Mouse (Mus musculus) liver, adult (tissue): Measurements from ENCODE around the gene Parvb.

Experiments used
- GATA4 ChIP-seq: IDR thresholded peaks from 2 replicates; pipeline ENCODE4 v1.6.1; 2014; ENCODE audit warnings: mild to moderate bottlenecking, low read length; ENCODE audit not compliant: insufficient replicate concordance

Gene Parvb

DNA sequence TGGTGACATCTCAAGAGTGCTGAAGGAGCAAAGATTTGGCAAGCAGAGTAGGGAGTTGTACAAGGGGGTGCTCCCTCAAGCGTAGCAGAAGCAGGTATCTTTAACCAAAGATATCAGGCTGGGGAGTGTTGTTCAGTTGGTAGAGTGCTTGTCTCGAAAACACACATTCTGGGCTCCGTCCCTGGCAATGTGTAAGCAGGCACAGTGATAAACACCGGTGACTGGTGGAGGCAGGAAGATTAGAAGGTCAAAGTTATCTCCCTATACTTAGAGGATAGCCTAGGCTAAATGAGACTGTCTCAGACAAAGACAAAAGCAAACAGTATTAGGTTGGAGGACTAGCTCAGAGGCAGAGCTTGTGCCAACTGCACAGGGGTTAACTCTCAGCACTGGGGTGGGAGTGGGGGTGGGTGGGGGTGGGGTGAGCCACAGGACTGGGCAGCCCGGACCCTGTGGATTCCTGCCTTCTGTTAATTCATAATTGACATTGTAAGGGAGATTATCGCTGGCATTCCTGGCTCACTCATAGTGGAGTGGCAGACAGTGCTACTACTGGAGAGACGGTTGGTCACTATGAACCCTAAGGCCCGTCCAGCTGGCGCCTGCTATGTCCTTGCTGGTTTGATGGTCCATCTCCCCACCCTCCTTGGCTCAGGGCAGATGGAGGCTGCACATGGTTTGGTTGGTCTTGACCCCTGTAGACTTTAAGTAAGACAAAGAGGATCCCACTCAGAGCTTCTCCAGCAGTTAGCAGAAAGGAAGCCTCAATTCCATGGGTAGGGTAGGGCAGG is 79.6 kb downstream of the Parvb start:
- TF ChIP-seq GATA4, result no peak

DNA sequence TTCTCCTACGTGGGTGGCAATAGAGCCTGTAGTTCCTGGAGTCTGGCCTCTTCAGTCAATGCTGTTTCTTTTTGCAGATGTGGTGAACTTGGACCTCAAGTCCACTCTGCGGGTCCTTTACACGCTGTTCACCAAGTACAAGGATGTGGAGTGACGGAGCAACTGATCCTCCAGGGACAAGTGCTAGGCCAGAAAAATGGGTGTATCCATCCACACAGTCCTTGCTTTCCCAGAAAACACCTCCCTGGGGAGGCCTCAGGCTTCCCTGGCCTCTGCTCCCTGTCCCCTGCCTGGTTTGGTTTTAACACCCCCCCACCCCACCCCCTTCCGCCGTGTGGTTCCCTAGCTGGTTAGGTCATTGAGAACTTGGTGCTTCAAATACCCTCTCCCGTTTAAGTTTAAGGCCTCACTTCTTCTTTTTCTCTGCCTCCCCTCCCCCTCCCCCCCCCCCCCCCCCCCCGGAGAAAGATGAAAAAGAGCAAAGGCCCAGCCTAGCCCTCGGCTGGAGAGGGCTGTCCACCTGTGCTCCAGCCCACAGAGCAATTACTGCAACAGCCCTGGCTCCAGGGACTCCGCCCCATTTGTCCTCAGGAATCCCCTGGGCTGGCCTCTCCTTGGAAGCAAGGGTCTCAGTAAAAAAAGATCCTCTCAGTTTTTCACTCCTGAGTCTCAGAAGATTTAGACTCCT is 81.2 kb downstream of the Parvb start:
- no peak for TF ChIP-seq GATA4

DNA sequence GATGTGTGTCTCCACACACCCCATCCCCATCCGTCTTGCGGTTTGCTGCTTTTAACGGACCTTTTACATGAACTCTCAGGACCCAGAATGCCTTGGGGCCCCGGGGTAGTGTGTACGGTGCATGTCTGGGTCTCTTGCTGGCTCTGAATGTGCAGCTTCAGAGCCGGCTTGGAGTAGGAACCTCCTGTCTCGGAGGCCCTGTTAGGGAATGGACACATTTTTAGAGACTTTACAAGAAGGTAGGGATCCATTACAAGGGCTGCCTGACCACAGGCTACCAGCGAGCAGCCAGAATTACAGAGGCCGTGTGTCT is 81.7 kb downstream of the Parvb start:
- TF ChIP-seq GATA4, result no peak

DNA sequence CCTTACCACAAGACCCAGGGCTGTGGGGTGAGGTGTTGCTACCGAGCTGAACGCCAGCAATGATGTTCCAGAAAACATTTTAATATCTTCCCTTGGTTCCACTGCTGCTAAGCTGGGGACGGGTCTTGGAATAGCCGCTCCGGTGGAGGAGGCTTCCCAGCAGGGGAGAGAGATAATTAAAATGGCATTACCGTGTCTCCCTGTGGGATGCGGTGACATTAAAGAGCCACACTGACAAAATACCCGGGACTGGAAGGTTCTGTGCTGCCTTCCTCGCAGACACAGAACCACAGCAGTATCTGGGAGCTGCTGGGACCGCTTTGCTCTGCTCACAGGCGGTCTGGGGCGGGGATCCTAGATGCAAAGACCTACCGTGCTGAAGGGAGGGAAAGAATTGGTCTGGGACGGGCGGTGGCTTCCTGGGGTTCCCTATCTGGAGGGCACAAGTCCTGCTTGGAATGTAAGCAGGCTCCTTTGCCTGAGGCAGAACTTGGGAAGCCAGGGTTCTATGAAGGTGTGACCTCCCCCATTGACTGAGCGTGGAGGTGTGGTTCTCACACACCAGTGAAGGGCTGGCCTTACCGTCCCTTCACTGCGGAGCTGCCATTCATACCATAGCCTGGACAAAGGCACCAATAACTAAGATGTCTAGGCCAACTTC is 82.7 kb downstream of the Parvb start:
- TF ChIP-seq GATA4, result no peak

DNA sequence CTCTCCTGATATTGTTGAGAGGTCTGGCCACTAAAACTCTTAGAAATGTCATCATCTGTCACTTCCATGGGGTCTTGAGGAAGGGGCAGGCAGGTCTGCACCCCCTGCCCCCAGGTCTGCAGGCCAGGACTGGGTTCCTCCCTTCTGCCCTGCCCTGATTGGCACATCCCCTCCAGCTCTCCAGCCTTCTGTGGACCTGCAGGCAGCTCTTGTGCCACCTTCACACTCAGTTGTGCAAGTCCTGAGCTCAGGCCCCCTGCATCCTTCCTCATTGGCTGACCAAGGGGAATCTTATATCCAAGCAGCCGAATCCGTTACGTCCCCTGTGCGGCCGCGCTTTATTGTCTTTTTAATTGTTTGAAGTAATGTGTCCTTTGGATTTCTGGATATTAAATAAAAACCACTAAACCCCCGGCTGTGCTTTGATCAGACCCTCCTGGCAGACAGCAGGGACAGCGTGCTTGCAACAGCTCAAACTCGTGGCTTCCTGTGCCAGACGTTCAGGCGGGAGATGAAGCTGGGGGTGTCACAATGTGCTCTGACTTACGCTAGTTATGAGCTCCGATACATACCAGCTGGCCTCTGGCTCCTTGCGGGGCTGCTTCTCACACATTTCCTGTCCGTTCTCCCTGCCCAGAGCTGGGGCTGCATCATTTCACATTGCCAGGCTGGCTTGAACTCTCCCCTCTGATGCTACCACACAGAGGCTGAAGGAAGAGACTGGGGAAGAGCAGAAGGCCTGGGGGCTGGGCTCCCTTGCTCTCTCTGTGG is 83.6 kb downstream of the Parvb start:
- no peak for TF ChIP-seq GATA4

DNA sequence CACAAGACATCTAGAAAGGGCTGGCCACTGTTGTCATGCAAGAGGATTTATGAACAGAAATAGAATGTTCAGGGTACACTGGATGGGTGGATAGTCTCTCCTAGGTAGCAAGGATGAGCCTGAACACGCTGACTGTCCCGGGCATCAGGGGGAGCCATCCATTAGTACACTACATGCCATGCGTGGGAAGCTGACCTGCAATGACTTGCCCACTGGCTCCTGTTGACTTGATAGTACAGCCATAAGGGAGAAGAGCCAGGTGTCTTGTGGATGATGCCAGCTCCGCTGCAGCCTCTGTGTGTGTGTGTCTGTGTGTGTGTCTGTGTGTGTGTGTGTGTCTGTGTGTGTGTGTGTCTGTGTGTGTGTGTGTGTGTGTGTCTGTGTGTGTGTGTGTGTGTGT is 87.5 kb downstream of the Parvb start:
- no peak for TF ChIP-seq GATA4

DNA sequence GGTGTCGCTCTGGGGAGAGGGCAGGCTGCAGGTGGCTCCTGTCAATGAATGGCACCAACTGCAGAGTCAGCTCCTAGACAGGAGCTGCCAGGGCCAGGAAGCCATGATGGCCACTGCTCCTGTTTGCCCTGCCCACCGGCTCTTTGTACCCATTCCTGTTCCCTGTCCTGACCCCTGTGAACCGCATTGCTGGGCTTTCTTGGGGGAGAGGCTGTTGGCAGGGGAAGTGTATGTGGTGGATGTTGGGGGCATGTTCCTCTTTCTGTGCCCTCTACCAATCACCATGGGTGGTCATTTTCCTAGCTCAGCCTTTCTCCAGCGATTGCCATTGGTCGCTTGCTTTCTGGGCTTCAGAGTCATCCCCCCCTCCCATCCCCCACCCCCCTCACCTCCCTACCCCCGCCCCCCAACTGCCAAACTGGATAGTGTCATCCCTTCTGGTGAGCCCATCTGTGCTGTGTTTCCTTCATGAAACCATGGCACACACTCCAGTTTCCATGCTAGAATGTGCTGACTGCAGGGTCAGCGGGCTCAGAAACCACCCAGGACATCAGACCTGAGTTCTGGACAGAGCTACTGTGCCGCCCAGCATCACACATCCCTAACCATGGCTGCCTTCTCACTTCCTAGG is 89.8 kb downstream of the Parvb start:
- TF ChIP-seq GATA4, result no peak

DNA sequence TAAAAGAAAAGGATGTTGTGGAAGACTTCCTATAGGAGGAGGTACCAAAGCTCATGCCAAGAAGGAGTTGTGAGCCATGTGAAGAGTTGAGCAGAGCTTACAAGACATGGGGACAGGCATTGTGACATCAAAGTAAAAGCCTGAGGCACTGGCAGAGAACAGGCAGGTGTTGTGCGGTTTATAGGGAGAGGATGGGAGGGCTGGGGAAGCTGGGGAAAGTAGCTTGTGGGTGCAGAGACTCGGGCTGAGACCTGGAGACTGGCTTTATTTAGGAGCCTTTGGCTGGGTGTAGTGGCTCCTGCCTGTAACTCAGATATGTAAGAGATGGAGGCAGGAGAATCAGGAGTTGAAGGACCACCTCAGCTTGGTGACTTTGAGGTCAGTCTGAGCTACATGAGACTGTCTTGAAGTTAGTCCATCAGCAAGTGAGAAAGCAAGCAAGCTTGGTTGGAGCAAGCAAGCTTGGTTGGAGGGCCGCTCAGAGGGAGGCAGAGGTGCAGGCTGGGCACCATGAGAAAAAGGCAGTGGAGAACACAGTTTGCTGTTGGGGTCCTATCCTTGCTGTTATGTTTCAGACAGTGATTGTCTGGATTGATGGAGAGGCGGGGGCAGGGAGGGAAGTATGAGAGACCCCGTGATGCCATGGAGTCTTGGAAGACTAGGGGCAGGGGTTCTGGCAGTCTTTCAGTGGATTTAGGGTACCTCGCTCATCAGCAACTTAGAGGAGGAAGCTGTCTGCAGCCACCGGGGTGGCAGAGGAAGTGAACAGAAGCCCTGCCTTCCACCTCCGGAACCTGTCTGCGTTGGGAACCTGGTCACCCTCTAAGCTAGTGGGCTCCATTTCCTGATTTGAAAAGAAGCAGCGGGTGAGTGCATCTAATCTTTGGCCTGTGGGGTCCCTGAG is 92.4 kb downstream of the Parvb start, which contains the start of gene Parvg:
Parvg (plus strand) TSS at position 61 of the 904 bp plus-strand sequence.
- no peak for TF ChIP-seq GATA4

DNA sequence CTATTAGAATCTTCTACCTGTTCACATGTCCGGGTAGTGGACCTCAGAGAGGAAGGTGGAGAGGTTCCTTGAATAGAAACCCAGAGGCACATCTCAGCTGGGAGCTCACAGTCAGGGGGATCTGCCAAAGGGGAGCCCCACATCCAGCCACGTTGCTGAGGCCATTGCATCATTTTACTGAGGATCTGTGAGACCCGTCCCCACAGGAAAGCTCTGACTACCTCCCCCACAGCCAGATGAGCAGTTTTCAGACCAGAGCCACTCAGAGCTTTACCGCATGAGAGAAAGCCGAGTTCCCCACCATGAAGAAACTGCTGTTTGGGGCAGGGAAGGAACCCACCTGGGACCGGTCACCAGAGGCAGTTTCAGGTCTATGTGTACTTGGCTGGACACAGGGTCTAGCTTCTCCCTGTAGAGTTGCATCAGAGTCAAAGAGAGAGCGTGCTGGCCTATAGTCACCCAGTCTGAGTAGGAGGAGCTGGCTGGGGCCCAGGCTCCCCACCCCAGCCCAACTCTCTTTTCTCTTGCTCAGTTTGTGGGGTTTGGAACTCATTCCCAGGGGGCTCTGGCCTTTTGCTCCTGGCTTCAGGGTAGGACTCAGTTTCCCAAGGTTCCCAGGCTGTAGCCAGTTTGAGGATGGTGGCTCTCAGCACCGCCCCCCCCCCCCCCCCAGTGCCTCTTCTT is 93.2 kb downstream of the Parvb start:
- no peak for TF ChIP-seq GATA4

DNA sequence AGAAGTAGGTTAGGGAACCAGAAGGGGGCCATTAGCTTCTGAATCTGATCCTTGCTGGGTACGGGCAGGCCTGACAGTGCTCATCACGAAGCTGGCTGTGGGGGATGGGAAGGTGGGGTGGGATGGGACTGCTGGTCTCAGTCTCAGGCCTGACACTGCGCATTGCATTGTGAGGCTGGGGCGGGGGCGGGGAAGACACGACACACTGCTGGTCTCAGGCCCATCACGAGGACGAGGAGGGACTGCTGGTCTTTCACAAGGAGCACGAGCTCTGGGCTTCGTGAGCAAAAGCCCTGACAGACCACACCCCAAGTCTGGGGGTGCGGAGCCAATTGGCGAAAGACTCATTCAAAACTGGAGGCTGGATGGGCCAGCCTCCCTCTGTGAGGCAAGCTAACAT is 93.9 kb downstream of the Parvb start:
- no peak for TF ChIP-seq GATA4

DNA sequence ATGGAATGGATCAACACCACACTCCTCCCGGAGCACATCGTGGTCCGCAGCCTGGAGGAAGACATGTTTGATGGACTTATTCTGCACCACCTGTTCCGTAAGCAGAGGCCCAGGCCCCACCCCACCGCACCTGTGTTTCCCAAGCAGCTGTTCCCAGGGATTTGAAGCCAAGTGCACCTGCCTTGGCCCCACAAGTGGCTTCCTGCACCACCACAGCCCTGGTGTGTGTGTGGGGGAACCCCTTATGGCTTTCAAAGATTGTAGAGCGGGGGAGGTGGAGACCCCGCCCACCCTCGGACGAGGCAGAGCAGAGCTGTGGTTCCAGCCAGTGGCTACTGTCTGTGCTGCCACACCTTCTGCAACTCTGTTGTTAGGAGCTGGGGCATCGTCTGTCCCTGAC is 97.0 kb downstream of the Parvb start:
- TF ChIP-seq GATA4, result no peak

DNA sequence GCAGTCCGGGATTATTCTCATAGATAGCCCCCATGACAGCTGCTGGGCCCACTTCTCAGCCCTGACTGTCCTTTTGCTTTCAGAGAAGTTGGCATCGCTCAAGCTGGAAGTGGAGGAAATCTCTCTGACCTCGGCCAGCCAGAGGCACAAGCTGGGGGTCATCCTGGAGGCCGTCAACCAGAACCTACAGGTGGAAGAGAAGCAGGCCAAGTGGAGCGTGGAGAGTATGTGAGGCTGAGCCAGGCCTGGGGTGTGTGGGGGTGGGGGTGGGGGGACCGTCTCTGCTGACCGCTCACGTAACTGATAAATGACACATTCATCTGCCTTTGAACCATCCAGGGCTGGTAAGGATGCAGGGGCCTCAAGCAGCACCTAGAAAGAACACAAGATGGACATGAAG is 98.1 kb downstream of the Parvb start:
- no peak for TF ChIP-seq GATA4

DNA sequence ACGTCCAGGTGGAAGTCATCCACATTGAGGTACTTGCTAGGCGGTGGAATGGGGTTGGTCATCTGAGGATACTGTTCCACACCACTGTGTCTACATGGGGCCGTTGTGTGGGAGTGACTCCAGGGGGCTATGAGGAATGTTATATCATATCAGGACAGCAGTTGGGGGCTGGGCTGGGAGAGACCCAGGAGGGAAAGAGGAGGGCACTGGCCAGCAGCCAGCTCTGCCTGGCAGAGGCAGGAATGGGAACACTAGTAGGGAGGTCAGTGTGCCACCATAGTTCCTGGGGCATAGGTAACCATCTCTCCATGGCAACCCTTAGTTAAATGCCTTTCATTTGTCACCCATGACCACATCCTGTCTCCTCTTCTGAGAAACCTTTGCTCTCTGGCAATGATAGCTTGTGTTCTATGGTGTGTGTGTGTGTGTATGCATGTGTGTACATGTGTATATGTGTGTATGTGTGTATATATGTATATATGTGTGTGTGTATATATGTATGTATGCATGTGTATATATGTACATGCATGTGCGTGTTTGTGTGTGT is 99.3 kb downstream of the Parvb start:
- TF ChIP-seq GATA4, result no peak
